Mouse (Mus musculus) liver, embryonic 14.5 days (tissue): ENCODE measurements at regions not wholly inside any gene's neighbourhood (a gene's known extent, or its start where the extent isn't known, plus 50 kb on each side); places are given as distances from the start of the nearest gene placed in this dataset.

Source experiments
- CTCF ChIP-seq: IDR thresholded peaks from 2 replicates; pipeline ENCODE4 v1.5.1; 2016; ENCODE audit warnings: antibody characterized with exemption, low read depth, control low read depth
- EP300 ChIP-seq: IDR thresholded peaks from 2 replicates; pipeline ENCODE4 v1.6.1; 2016; ENCODE audit warnings: antibody characterized with exemption, low read depth

GRCm38 (mm10) chr1:193738821-193739220 lies 368.7 kb upstream of the Camk1g start:
- no peak for TF ChIP-seq EP300
- no peak for TF ChIP-seq CTCF
